Mouse (Mus musculus): ENCODE results near the gene Chrd.

Chrd gene

GRCm38 (mm10) chr16:20732925-20733730 is at the start of gene Chrd:
Gene Chrd, plus strand, starts transcription at chr16:20733127.
- peak; percentile 25 for DNase-seq (ENCODE audit: low read depth, low spot score)

GRCm38 (mm10) chr16:20690774-20691173 is 42.2 kb upstream of the Chrd start:
- DNase-seq (ENCODE audit: low read depth, low spot score): no peak

GRCm38 (mm10) chr16:20691617-20692016 is 41.3 kb upstream of the Chrd start:
- DNase-seq (ENCODE audit: low read depth, low spot score): no peak

GRCm38 (mm10) chr16:20692241-20692965 is 40.5 kb upstream of the Chrd start:
- DNase-seq (ENCODE audit: low read depth, low spot score): no peak

GRCm38 (mm10) chr16:20693111-20693701 is 39.7 kb upstream of the Chrd start, which contains the start of gene Fam131a:
Gene Fam131a, plus strand, starts transcription at chr16:20693241.
- DNase-seq (ENCODE audit: low read depth, low spot score): peak; percentile 40

GRCm38 (mm10) chr16:20694781-20695180 is 38.1 kb upstream of the Chrd start:
- peak; percentile 51 for DNase-seq (ENCODE audit: low read depth, low spot score)

- DNase-seq (ENCODE audit: low read depth, low spot score): no peak
Observed at GRCm38 (mm10) chr16:20695622-20696323, 37.2 kb upstream of the Chrd start.

GRCm38 (mm10) chr16:20699266-20699665 is 33.7 kb upstream of the Chrd start:
- no peak for DNase-seq (ENCODE audit: low read depth, low spot score)

GRCm38 (mm10) chr16:20700036-20700435 is 32.9 kb upstream of the Chrd start:
- no peak for DNase-seq (ENCODE audit: low read depth, low spot score)

- no peak for DNase-seq (ENCODE audit: low read depth, low spot score)
Observed at GRCm38 (mm10) chr16:20701316-20701715, 31.6 kb upstream of the Chrd start.

- DNase-seq (ENCODE audit: low read depth, low spot score): no peak
Observed at GRCm38 (mm10) chr16:20701729-20702521, 31.0 kb upstream of the Chrd start.

GRCm38 (mm10) chr16:20702522-20702893 is 30.4 kb upstream of the Chrd start:
- DNase-seq (ENCODE audit: low read depth, low spot score): peak; percentile 89

GRCm38 (mm10) chr16:20703071-20703470 is 29.9 kb upstream of the Chrd start:
- DNase-seq (ENCODE audit: low read depth, low spot score): no peak

GRCm38 (mm10) chr16:20703699-20704400 is 29.1 kb upstream of the Chrd start:
- DNase-seq (ENCODE audit: low read depth, low spot score): no peak

GRCm38 (mm10) chr16:20705786-20706185 is 27.1 kb upstream of the Chrd start:
- DNase-seq (ENCODE audit: low read depth, low spot score): no peak

- no peak for DNase-seq (ENCODE audit: low read depth, low spot score)
Observed at GRCm38 (mm10) chr16:20706407-20707055, 26.4 kb upstream of the Chrd start.

GRCm38 (mm10) chr16:20708220-20708938 is 24.5 kb upstream of the Chrd start:
- DNase-seq (ENCODE audit: low read depth, low spot score): no peak

- DNase-seq (ENCODE audit: low read depth, low spot score): no peak
Observed at GRCm38 (mm10) chr16:20708939-20709734, 23.8 kb upstream of the Chrd start.

All from 3T3-L1 (cell line).